Mouse (Mus musculus) stomach, postnatal 0 days (tissue): ENCODE results near the gene Hdc.

Experiments
- CTCF ChIP-seq: IDR thresholded peaks from 2 replicates; pipeline ENCODE4 v1.5.1; 2016; ENCODE audit warnings: antibody characterized with exemption, low read depth, mild to moderate bottlenecking, moderate library complexity
- EP300 ChIP-seq: optimal IDR thresholded peaks from 2 replicates; pipeline ENCODE3; 2016; ENCODE audit warnings: antibody characterized with exemption

DNA sequence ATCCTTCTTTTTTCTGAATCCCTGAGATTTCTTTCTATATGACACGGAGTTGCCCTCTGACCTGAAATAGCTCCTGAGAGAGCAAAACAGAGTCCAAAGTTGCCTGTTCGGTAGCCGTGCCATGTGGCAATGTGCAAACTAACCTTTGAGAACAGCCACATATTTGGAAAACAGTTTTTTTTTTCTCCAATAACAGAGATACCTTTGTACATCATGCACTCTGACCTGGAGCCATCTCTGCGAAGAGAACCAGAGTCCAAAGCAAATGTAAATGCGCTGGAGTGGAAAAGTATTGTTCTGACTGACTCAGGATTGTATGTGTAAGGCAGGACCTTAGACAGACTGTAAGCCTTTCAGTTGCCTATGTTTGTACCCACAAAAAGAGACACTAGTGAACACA, 63.6 kb downstream of the Hdc start:
- TF ChIP-seq CTCF = no peak
- no peak for TF ChIP-seq EP300
